Comparison of ENCODE assay signal across 14 mouse cellular contexts in the genomic region with DNA sequence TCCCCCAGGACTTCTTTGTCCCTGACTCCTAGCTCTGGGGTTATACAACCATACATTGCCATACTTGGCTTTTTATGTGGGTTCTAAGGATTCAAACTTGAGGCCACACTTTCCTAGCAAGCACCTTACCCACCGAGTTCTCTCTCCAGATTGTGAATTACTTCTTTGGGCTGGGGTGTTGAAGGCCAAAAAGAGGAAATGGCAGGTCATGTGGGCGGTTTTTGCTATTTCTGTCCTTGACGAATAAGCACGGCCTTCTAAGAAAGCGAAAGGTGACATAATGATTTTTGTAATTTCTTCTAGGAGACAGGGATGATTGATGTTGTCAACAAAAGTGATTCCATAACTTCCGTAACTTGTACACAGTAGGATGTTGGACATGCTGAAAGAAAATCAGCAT.
"Had no signal": no experiment of that assay in that cellular context is flagged by ENCODE, and none has a peak within 500 bp of the region (broad histone marks: within the 10 kb centered on the region; RNA-seq: fewer than 3 reads in every experiment).

No protein-coding gene starts in this region.

- H3K27ac ChIP-seq: intestine, embryonic 15.5 days; kidney, embryonic 15.5 days; limb, embryonic 15.5 days; liver, embryonic 13.5 days; lung, embryonic 15.5 days; macrophage; midbrain, embryonic 13.5 days; neural tube, embryonic 12.5 days had no signal

- H3K36me3 ChIP-seq: intestine, embryonic 15.5 days; kidney, embryonic 15.5 days; limb, embryonic 15.5 days; liver, embryonic 13.5 days; lung, embryonic 15.5 days; midbrain, embryonic 13.5 days; neural tube, embryonic 12.5 days had no signal

- H3K4me1 ChIP-seq: intestine, embryonic 15.5 days; kidney, embryonic 15.5 days; limb, embryonic 15.5 days; liver, embryonic 13.5 days; lung, embryonic 15.5 days; midbrain, embryonic 13.5 days; neural tube, embryonic 12.5 days had no signal

- H3K9me3 ChIP-seq: intestine, embryonic 15.5 days; kidney, embryonic 15.5 days; limb, embryonic 15.5 days; liver, embryonic 13.5 days; lung, embryonic 15.5 days; midbrain, embryonic 13.5 days; neural tube, embryonic 12.5 days had no signal

- H3K27me3 ChIP-seq: intestine, embryonic 15.5 days; kidney, embryonic 15.5 days; limb, embryonic 15.5 days; liver, embryonic 13.5 days; lung, embryonic 15.5 days; midbrain, embryonic 13.5 days; neural tube, embryonic 12.5 days had no signal

- H3K4me2 ChIP-seq: intestine, embryonic 15.5 days; kidney, embryonic 15.5 days; limb, embryonic 15.5 days; liver, embryonic 13.5 days; lung, embryonic 15.5 days; midbrain, embryonic 13.5 days; neural tube, embryonic 12.5 days had no signal

- H3K9ac ChIP-seq: intestine, embryonic 15.5 days; kidney, embryonic 15.5 days; limb, embryonic 15.5 days; liver, embryonic 13.5 days; liver, postnatal 0 days; lung, embryonic 15.5 days; midbrain, embryonic 13.5 days; neural tube, embryonic 12.5 days had no signal

- DNase-seq: kidney, adult 18-20 months; kidney, postnatal 14 days; liver, embryonic 13.5 days; liver, postnatal 0 days; lung, postnatal 14 days; retina, postnatal 1 day; thymus, postnatal 4 days had no signal

- ATAC-seq: intestine, embryonic 15.5 days; liver, postnatal 0 days; midbrain, embryonic 13.5 days had no signal

- H3K4me3 ChIP-seq: intestine, embryonic 15.5 days; kidney, embryonic 15.5 days; limb, embryonic 15.5 days; liver, embryonic 13.5 days; lung, embryonic 15.5 days; midbrain, embryonic 13.5 days; neural tube, embryonic 12.5 days had no signal
